Mouse (Mus musculus) brain, embryonic 14.5 days (tissue): ENCODE measurements around the gene Orai1.
A peak's percentile ranks its signal among the peaks of the same experiment; 100 is the strongest.

ENCODE experiments used
- CTCF ChIP-seq: fragments of 200-500 bp; IDR thresholded peaks from 2 replicates; pipeline ENCODE4 v1.5.1; 2012; ENCODE audit warnings: inconsistent platforms, mild to moderate bottlenecking, moderate library complexity, borderline replicate concordance; ENCODE audit not compliant: insufficient read depth, insufficient read length; ENCODE audit errors: extremely low read depth
- POLR2A ChIP-seq: fragments of 200-500 bp; IDR thresholded peaks from 2 replicates; pipeline ENCODE4 v1.6.1; 2012; ENCODE audit warnings: mild to moderate bottlenecking, inconsistent platforms, borderline replicate concordance; ENCODE audit not compliant: poor library complexity, insufficient read depth, insufficient read length, severe bottlenecking; ENCODE audit errors: extremely low read depth

- peak; percentile 45; the same call in 1 of the 2 replicates for TF ChIP-seq CTCF
- TF ChIP-seq POLR2A: no peak
Measured at GRCm38 (mm10) chr5:123059757-123060520, 45.1 kb downstream of the Orai1 start.
